Mouse (Mus musculus) forebrain, embryonic 13.5 days (tissue): ENCODE data around the gene Prkg2. TPM values are rescaled to one million over a fixed set of nuclear protein-coding genes. Genes with fewer than 3 reads are reported as not detected.

ENCODE experiments used
- ATAC-seq: fragments of 200-750 bp; cut with Nextera tagmentation; 2 replicates; pipeline ENCODE4 v1.8.0; 2017
- H3K27ac ChIP-seq: fragments of 300-500 bp; sonication (generic); 2 replicates; pipeline ENCODE4 v1.5.1; 2015; ENCODE audit warnings: inconsistent platforms, mild to moderate bottlenecking, moderate library complexity
- H3K27me3 ChIP-seq: fragments of 300-500 bp; sonication (generic); 2 replicates; pipeline ENCODE4 v1.6.1; 2015; ENCODE audit warnings: mild to moderate bottlenecking, inconsistent platforms
- H3K36me3 ChIP-seq: fragments of 300-500 bp; sonication (generic); 2 replicates; pipeline ENCODE4 v1.6.1; 2015; ENCODE audit warnings: mild to moderate bottlenecking, inconsistent platforms; ENCODE audit not compliant: poor library complexity, severe bottlenecking
- H3K4me1 ChIP-seq: fragments of 300-500 bp; sonication (generic); 2 replicates; pipeline ENCODE4 v1.6.1; 2015; ENCODE audit warnings: inconsistent platforms
- H3K4me2 ChIP-seq: fragments of 300-500 bp; sonication (generic); 2 replicates; pipeline ENCODE4 v1.6.1; 2015; ENCODE audit warnings: inconsistent platforms, mild to moderate bottlenecking, moderate library complexity
- H3K4me3 ChIP-seq: fragments of 300-500 bp; sonication (generic); 2 replicates; pipeline ENCODE4 v1.5.1; 2015; ENCODE audit warnings: mild to moderate bottlenecking, inconsistent platforms
- H3K9ac ChIP-seq: fragments of 300-500 bp; sonication (generic); 2 replicates; pipeline ENCODE4 v1.6.1; 2015; ENCODE audit warnings: mild to moderate bottlenecking, inconsistent platforms
- H3K9me3 ChIP-seq: fragments of 300-500 bp; sonication (generic); replicated peaks from 2 replicates; pipeline ENCODE4 v1.6.1; 2016; ENCODE audit warnings: inconsistent platforms
- WGBS: fragments of 180-500 bp; shearing (Covaris S2); methylation state at CpG from one replicate; pipeline ENCODE4 v1.1.7; 2015; 5-methylcytosine and 5-hydroxymethylcytosine counted together
- polyA plus RNA-seq: library from polyadenylated mRNA; unstranded; fragments of >200 nt; fragmentation: Nextera tagmentation; extraction: Ambion mirVana; gene quantifications from 2 replicates; pipeline ENCODE4 v1.2.1, GENCODE M21; 2015

The Prkg2 gene
- polyA plus RNA-seq = 2.2 and 2.5 TPM in 2 replicates

GRCm38 (mm10) chr5:99036596-99037441, at the start of gene Prkg2:
Gene Prkg2, minus strand, starts transcription at chr5:99037351.
- Histone ChIP-seq H3K4me2 (peak within 1 kb of the TSS; percentile 96), H3K4me3 (peak within 1 kb of the TSS; percentile 76), H3K27ac (no peak within 1 kb of the TSS)

GRCm38 (mm10) chr5:99083955-99084354, 46.8 kb upstream of the Prkg2 start:
- 13% methylated on average over 5 of the region's 5 CpGs for WGBS
- H3K9ac ChIP-seq = no peak overlapping the region
- no peak overlapping the region for H3K4me2 ChIP-seq
- H3K4me3 ChIP-seq = no peak overlapping the region
- no peak overlapping the region for H3K27ac ChIP-seq
- no peaks in the 10 kb centered on the region for H3K27me3 ChIP-seq
- H3K4me1 ChIP-seq = peaks cover 4% of the 10 kb centered on the region; the same call in 1 of the 2 replicates
- H3K9me3 ChIP-seq = no peaks in the 10 kb centered on the region
- H3K36me3 ChIP-seq = no peaks in the 10 kb centered on the region
- ATAC-seq = no peak

More at GRCm38 (mm10) chr5:99036596-99037441, at the start of gene Prkg2:
- Histone ChIP-seq H3K27me3 (peaks cover 13% of the 10 kb centered on the region), H3K9ac (peak within 1 kb of the TSS; percentile 82), H3K36me3 (no peaks in the 10 kb centered on the region), H3K9me3 (no peaks in the 10 kb centered on the region), H3K4me1 (peaks cover 15% of the 10 kb centered on the region; the same call in 1 of the 2 replicates)
- peak; percentile 85 for ATAC-seq
- under 1% methylated on average over 85 of the region's 94 CpGs for WGBS

GRCm38 (mm10) chr5:99078375-99078774, 41.2 kb upstream of the Prkg2 start:
- Histone ChIP-seq H3K4me2 (no peak overlapping the region), H3K4me1 (no peaks in the 10 kb centered on the region), H3K4me3 (no peak overlapping the region), H3K27me3 (no peaks in the 10 kb centered on the region), H3K36me3 (no peaks in the 10 kb centered on the region), H3K9ac (no peak overlapping the region), H3K9me3 (no peaks in the 10 kb centered on the region), H3K27ac (no peak overlapping the region)
- WGBS = 64% methylated on average over 2 of the region's 2 CpGs
- ATAC-seq = no peak

GRCm38 (mm10) chr5:99068391-99068790, 31.2 kb upstream of the Prkg2 start:
- no peak overlapping the region for H3K9ac ChIP-seq
- no peaks in the 10 kb centered on the region for H3K9me3 ChIP-seq
- no peak overlapping the region for H3K27ac ChIP-seq
- no peak overlapping the region for H3K4me2 ChIP-seq
- no peaks in the 10 kb centered on the region for H3K36me3 ChIP-seq
- 91% methylated on average over 2 of the region's 2 CpGs for WGBS
- no peak for ATAC-seq
- H3K4me3 ChIP-seq = no peak overlapping the region
- no peaks in the 10 kb centered on the region for H3K4me1 ChIP-seq
- H3K27me3 ChIP-seq = no peaks in the 10 kb centered on the region

- Histone ChIP-seq H3K9ac (no peak overlapping the region), H3K36me3 (no peaks in the 10 kb centered on the region), H3K4me3 (no peak overlapping the region), H3K4me1 (no peaks in the 10 kb centered on the region), H3K4me2 (no peak overlapping the region), H3K27ac (no peak overlapping the region), H3K9me3 (no peaks in the 10 kb centered on the region), H3K27me3 (no peaks in the 10 kb centered on the region)
- no peak for ATAC-seq
Measured at GRCm38 (mm10) chr5:99062582-99062981, 25.4 kb upstream of the Prkg2 start.

GRCm38 (mm10) chr5:99039021-99039420, 1.9 kb upstream of the Prkg2 start:
- Histone ChIP-seq H3K27me3 (peaks cover 13% of the 10 kb centered on the region), H3K36me3 (no peaks in the 10 kb centered on the region), H3K9ac (no peak overlapping the region), H3K4me3 (no peak overlapping the region), H3K4me1 (peaks cover 15% of the 10 kb centered on the region; the same call in 1 of the 2 replicates), H3K27ac (no peak overlapping the region), H3K9me3 (no peaks in the 10 kb centered on the region), H3K4me2 (no peak overlapping the region)
- ATAC-seq = no peak
- WGBS = 95% methylated on average over 6 of the region's 6 CpGs

- WGBS = 3% methylated on average over 9 of the region's 9 CpGs
- Histone ChIP-seq H3K9ac (peak overlapping the region; percentile 82), H3K27ac (no peak overlapping the region), H3K4me3 (peak overlapping the region; percentile 76), H3K36me3 (no peaks in the 10 kb centered on the region), H3K27me3 (peaks cover 13% of the 10 kb centered on the region), H3K4me2 (peak overlapping the region; percentile 96), H3K9me3 (no peaks in the 10 kb centered on the region), H3K4me1 (peaks cover 15% of the 10 kb centered on the region; the same call in 1 of the 2 replicates)
- peak; percentile 54; the same call in 1 of the 2 replicates for ATAC-seq
Measured at GRCm38 (mm10) chr5:99037442-99037811, 276 bp upstream of the Prkg2 start.

- Histone ChIP-seq H3K9ac (no peak overlapping the region), H3K4me2 (peak overlapping the region; percentile 96), H3K27ac (no peak overlapping the region), H3K27me3 (peaks cover 13% of the 10 kb centered on the region), H3K4me3 (peak overlapping the region; percentile 76), H3K36me3 (no peaks in the 10 kb centered on the region), H3K4me1 (peaks cover 15% of the 10 kb centered on the region; the same call in 1 of the 2 replicates), H3K9me3 (no peaks in the 10 kb centered on the region)
- WGBS = 32% methylated on average over 9 of the region's 9 CpGs
- no peak for ATAC-seq
Measured at GRCm38 (mm10) chr5:99035961-99036360, 1.2 kb downstream of the Prkg2 start.

GRCm38 (mm10) chr5:99031551-99032149, 5.5 kb downstream of the Prkg2 start:
- H3K27me3 ChIP-seq = peaks cover 5% of the 10 kb centered on the region; the same call in 1 of the 2 replicates
- no peak overlapping the region for H3K4me3 ChIP-seq
- WGBS = 54% methylated on average over 6 of the region's 6 CpGs
- H3K4me1 ChIP-seq = peaks cover 11% of the 10 kb centered on the region; the same call in 1 of the 2 replicates
- ATAC-seq = no peak
- no peak overlapping the region for H3K9ac ChIP-seq
- H3K9me3 ChIP-seq = no peaks in the 10 kb centered on the region
- H3K36me3 ChIP-seq = no peaks in the 10 kb centered on the region
- H3K27ac ChIP-seq = no peak overlapping the region
- no peak overlapping the region for H3K4me2 ChIP-seq

GRCm38 (mm10) chr5:99026343-99026742, 10.8 kb downstream of the Prkg2 start:
- no peak overlapping the region for H3K9ac ChIP-seq
- H3K36me3 ChIP-seq = no peaks in the 10 kb centered on the region
- no peak overlapping the region for H3K4me3 ChIP-seq
- WGBS = 72% methylated on average over 3 of the region's 3 CpGs
- H3K27me3 ChIP-seq = no peaks in the 10 kb centered on the region
- H3K27ac ChIP-seq = no peak overlapping the region
- no peaks in the 10 kb centered on the region for H3K4me1 ChIP-seq
- H3K9me3 ChIP-seq = no peaks in the 10 kb centered on the region
- no peak for ATAC-seq
- H3K4me2 ChIP-seq = no peak overlapping the region

GRCm38 (mm10) chr5:99019709-99020108, 17.4 kb downstream of the Prkg2 start:
- peaks cover 22% of the 10 kb centered on the region; the same call in 1 of the 2 replicates for H3K4me1 ChIP-seq
- no peak overlapping the region for H3K4me3 ChIP-seq
- H3K9ac ChIP-seq = no peak overlapping the region
- H3K4me2 ChIP-seq = no peak overlapping the region
- no peak overlapping the region for H3K27ac ChIP-seq
- 75% methylated on average over 6 of the region's 6 CpGs for WGBS
- ATAC-seq = 0 out of 2 replicates have a peak, but pooled peaks have one; percentile 55
- no peaks in the 10 kb centered on the region for H3K27me3 ChIP-seq
- H3K36me3 ChIP-seq = no peaks in the 10 kb centered on the region
- H3K9me3 ChIP-seq = no peaks in the 10 kb centered on the region

- 96% methylated on average over 3 of the region's 3 CpGs for WGBS
- Histone ChIP-seq H3K4me3 (no peak overlapping the region), H3K36me3 (no peaks in the 10 kb centered on the region), H3K4me1 (peaks cover 22% of the 10 kb centered on the region), H3K27me3 (no peaks in the 10 kb centered on the region), H3K9me3 (no peaks in the 10 kb centered on the region), H3K4me2 (no peak overlapping the region), H3K27ac (no peak overlapping the region), H3K9ac (no peak overlapping the region)
- no peak for ATAC-seq
Measured at GRCm38 (mm10) chr5:99015140-99015539, 22.0 kb downstream of the Prkg2 start.
